In the genomic region with DNA sequence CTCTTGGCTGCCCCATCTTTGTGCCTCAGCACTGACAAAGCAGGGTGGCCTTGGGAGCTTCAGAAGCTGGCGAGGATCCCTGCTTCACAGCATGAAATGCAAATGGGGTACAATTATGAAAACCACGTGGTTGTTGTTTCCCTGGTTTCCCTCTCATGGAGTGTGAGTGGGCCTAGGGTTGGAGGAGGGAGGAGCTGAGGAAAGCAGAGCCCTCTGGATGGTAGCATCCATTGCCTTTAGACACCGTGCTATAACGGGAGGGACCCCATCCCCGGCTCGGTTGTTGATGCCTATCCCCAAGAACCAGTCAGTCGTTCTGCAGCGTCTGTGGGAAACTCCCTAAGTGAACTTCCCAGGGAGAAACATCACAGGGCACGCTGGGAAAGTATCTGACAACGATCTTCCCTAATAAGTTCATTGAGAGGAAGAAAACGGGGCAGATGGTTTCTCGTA, we compare ENCODE assay signal across 9 mouse cellular contexts. TPM values are rescaled to one million over a fixed set of nuclear protein-coding genes. Genes with fewer than 3 reads are reported as not detected.
A peak's percentile ranks its signal among the peaks of the same experiment; 100 is the strongest.
DNase-seq lines count a peak whose midpoint lies in the region; ATAC-seq and TF ChIP-seq lines count a peak whose summit lies in the region.
"Had no signal": no experiment of that assay in that cellular context is flagged by ENCODE, and none has a peak within 500 bp of the region (broad histone marks: within the 10 kb centered on the region; RNA-seq: fewer than 3 reads in every experiment).

No protein-coding gene starts in this region.

- DNase-seq in forebrain, embryonic 14.5 days (ENCODE audit: low spot score), result peak; percentile 57
- DNase-seq in neural tube, embryonic 10.5 days (ENCODE audit: extremely low spot score, low spot score), result no peak
- peak; percentile 89 for DNase-seq in layer of hippocampus, adult 9-11 months
- no peak for DNase-seq in B cell, adult 2 months
- DNase-seq in thymus, postnatal 25 days, result no peak
- DNase-seq: lung, postnatal 36 days had no signal

- H3K27me3 ChIP-seq in forebrain, embryonic 14.5 days (replicated peaks; ENCODE audit: control insufficient read depth, insufficient read depth, low read length), result peaks cover 16% of the 10 kb centered on the region
- H3K27me3 ChIP-seq in forebrain, embryonic 12.5 days, result peaks cover 30% of the 10 kb centered on the region
- peaks cover 19% of the 10 kb centered on the region for H3K27me3 ChIP-seq in neural tube, embryonic 15.5 days (replicated peaks)
- H3K27me3 ChIP-seq in small intestine, adult 2 months (ENCODE audit: control insufficient read depth, insufficient read depth, low read length), result no peaks in the 10 kb centered on the region

- H3K4me1 ChIP-seq in forebrain, embryonic 14.5 days (ENCODE audit: control insufficient read depth, insufficient read depth, low read length), result peaks cover 7% of the 10 kb centered on the region; the same call in 1 of the 2 replicates
- peaks cover 15% of the 10 kb centered on the region for H3K4me1 ChIP-seq in forebrain, embryonic 12.5 days
- peaks cover 34% of the 10 kb centered on the region for H3K4me1 ChIP-seq in neural tube, embryonic 15.5 days
- peaks cover 20% of the 10 kb centered on the region; the same call in 1 of the 2 replicates for H3K4me1 ChIP-seq in small intestine, adult 2 months (ENCODE audit: control insufficient read depth, insufficient read depth, insufficient read length, low read length)

- WGBS in forebrain, embryonic 14.5 days, result 64% methylated on average over 12 of the region's 12 CpGs
- 71% methylated on average over 12 of the region's 12 CpGs for WGBS in forebrain, embryonic 12.5 days
- 57% methylated on average over 12 of the region's 12 CpGs for WGBS in neural tube, embryonic 15.5 days
- WGBS in small intestine, adult 2 months, result 59% methylated on average over 12 of the region's 12 CpGs

- H3K4me2 ChIP-seq in forebrain, embryonic 14.5 days (ENCODE audit: low read length), result no peak overlapping the region
- H3K4me2 ChIP-seq in forebrain, embryonic 12.5 days, result no peak overlapping the region
- H3K4me2 ChIP-seq in neural tube, embryonic 15.5 days, result no peak overlapping the region

- no peaks in the 10 kb centered on the region for H3K36me3 ChIP-seq in forebrain, embryonic 14.5 days (ENCODE audit: control insufficient read depth, insufficient read depth, low read length)
- H3K36me3 ChIP-seq in forebrain, embryonic 12.5 days (replicated peaks), result no peaks in the 10 kb centered on the region
- no peaks in the 10 kb centered on the region for H3K36me3 ChIP-seq in neural tube, embryonic 15.5 days
- no peaks in the 10 kb centered on the region for H3K36me3 ChIP-seq in small intestine, adult 2 months (ENCODE audit: control insufficient read depth, insufficient read depth, low read length)

- TF ChIP-seq POLR2A in small intestine, adult 2 months (IDR thresholded peaks at IDR 0.05; ENCODE audit: low read depth, low read length), result no peak

- no peak for TF ChIP-seq CTCF in small intestine, adult 2 months (IDR thresholded peaks at IDR 0.05; ENCODE audit: extremely low read depth, insufficient read length, insufficient replicate concordance, low read depth, low read length)

- H3K9ac ChIP-seq in forebrain, embryonic 14.5 days (ENCODE audit: low read length), result no peak overlapping the region
- no peak overlapping the region for H3K9ac ChIP-seq in forebrain, embryonic 12.5 days
- no peak overlapping the region for H3K9ac ChIP-seq in neural tube, embryonic 15.5 days (replicated peaks)

- ATAC-seq in forebrain, embryonic 14.5 days, result peak; percentile 43
- ATAC-seq in forebrain, embryonic 12.5 days (ENCODE audit: low FRiP score), result no peak
- peak; percentile 37; the same call in 1 of the 2 replicates for ATAC-seq in neural tube, embryonic 15.5 days (ENCODE audit: low FRiP score)

- H3K4me3 ChIP-seq in forebrain, embryonic 14.5 days (ENCODE audit: low read depth, low read length), result no peak overlapping the region
- H3K4me3 ChIP-seq in forebrain, embryonic 12.5 days (replicated peaks), result no peak overlapping the region
- H3K4me3 ChIP-seq in neural tube, embryonic 15.5 days (replicated peaks), result no peak overlapping the region
- 0 out of 2 replicates have a peak overlapping the region, but pooled peaks have one; percentile 7 for H3K4me3 ChIP-seq in small intestine, adult 2 months (ENCODE audit: low read depth, low read length)

- no peak overlapping the region for H3K27ac ChIP-seq in forebrain, embryonic 14.5 days (ENCODE audit: low read depth, low read length)
- H3K27ac ChIP-seq in forebrain, embryonic 12.5 days, result no peak overlapping the region
- H3K27ac ChIP-seq in neural tube, embryonic 15.5 days (replicated peaks), result peak overlapping the region; percentile 64
- peak overlapping the region; percentile 6 for H3K27ac ChIP-seq in small intestine, adult 2 months (ENCODE audit: insufficient read depth, low read depth, low read length)

- H3K9me3 ChIP-seq in forebrain, embryonic 14.5 days (replicated peaks; ENCODE audit: control insufficient read depth, low read length), result no peaks in the 10 kb centered on the region
- H3K9me3 ChIP-seq in forebrain, embryonic 12.5 days, result no peaks in the 10 kb centered on the region
- H3K9me3 ChIP-seq in neural tube, embryonic 15.5 days (replicated peaks), result no peaks in the 10 kb centered on the region

RNA-seq across cellular contexts. Expression of gene Klf9, which starts 5.4 kb away (rescaled TPM):
- polyA plus RNA-seq in forebrain, embryonic 14.5 days (2014; fragmentation: Nextera tagmentation; extraction: Ambion mirVana), result 0.97 and 1.1 TPM in 2 replicates
- 1.2 and 1.4 TPM in 2 replicates for polyA plus RNA-seq in forebrain, embryonic 12.5 days (2016; fragmentation: Nextera tagmentation; extraction: Ambion mirVana)
- 5.0 and 5.3 TPM in 2 replicates for polyA plus RNA-seq in neural tube, embryonic 15.5 days (2015; fragmentation: Nextera tagmentation; extraction: Ambion mirVana)
- 9.6 and 16.2 TPM in 2 replicates for polyA plus RNA-seq in small intestine, adult 2 months (2012; rRNA removed)

Comparison
In these comparisons a context has a peak if more than half of its experiments do, and no peak if none do; other contexts are left out.
1. DNase-seq: peak in forebrain, embryonic 14.5 days (single experiment) and layer of hippocampus, adult 9-11 months (single experiment); none in neural tube, embryonic 10.5 days (single experiment), B cell, adult 2 months (0 of 2) and thymus, postnatal 25 days (single experiment).
2. H3K27ac ChIP-seq: peak in neural tube, embryonic 15.5 days (single experiment) and small intestine, adult 2 months (single experiment); none in forebrain, embryonic 14.5 days (single experiment) and forebrain, embryonic 12.5 days (single experiment).